Mouse (Mus musculus): ENCODE measurements around the gene Actl6a.

GRCm38 (mm10) chr3:32713711-32714110 lies 7.6 kb downstream of the Actl6a start:
- no peak for TF ChIP-seq POLR2A (IDR thresholded peaks at IDR 0.05; ENCODE audit: low read depth, low read length)
- no peak for TF ChIP-seq CTCF (IDR thresholded peaks at IDR 0.05; ENCODE audit: extremely low read depth, insufficient read length, insufficient replicate concordance, low read depth, low read length)

All from small intestine, adult 2 months (tissue).